In the genomic region with DNA sequence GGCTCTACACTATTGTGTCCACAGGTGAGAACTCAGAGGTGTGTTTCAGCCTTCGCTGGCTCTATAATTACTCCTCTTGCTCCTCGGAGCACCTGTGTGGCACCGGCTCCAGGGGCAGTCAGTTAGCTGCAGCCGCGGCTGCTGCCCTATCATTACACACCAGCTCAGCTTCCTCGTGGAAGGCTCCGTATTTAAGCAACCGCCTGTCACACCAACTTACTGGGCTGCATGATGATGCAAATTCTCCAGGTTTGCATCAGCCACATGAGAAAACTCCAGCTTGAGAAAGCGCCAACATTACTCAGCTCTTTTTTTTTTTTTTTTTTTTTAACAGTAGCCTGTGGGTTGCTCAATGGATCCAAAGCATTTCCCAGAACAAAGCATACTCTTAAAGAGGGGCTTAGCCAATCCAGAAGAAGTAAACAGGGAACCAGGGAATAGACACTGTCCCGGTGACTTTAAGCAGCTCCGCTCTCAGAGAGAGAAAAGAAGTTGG, we compare ENCODE assay signal across 8 mouse cellular contexts. TPM values are rescaled to one million over a fixed set of nuclear protein-coding genes. Genes with fewer than 3 reads are reported as not detected.
DNase-seq lines count a peak whose midpoint lies in the region; ATAC-seq and TF ChIP-seq lines count a peak whose summit lies in the region.

A gene (minus strand): TSS at position 194 of the 496 bp plus-strand sequence.

- H3K27me3 ChIP-seq in MEL (ENCODE audit: control insufficient read depth in 1 of 2, insufficient read depth in 2 of 2, low read length in 2 of 2), result peaks cover 0 to 2% of the 10 kb centered on the region in 2 experiments; a peak in 1 of 4 replicates
- H3K27me3 ChIP-seq in embryonic facial prominence, embryonic 13.5 days, result no peaks in the 10 kb centered on the region
- H3K27me3 ChIP-seq in hindbrain, embryonic 12.5 days, result peaks cover 3% of the 10 kb centered on the region; the same call in 1 of the 2 replicates
- no peaks in the 10 kb centered on the region for H3K27me3 ChIP-seq in limb, embryonic 10.5 days (ENCODE audit: low read depth, poor library complexity, severe bottlenecking)
- H3K27me3 ChIP-seq in midbrain, embryonic 10.5 days (ENCODE audit: low read depth, poor library complexity, severe bottlenecking), result no peaks in the 10 kb centered on the region
- no peaks in the 10 kb centered on the region for H3K27me3 ChIP-seq in stomach, embryonic 15.5 days (replicated peaks)

- H3K9ac ChIP-seq in MEL (ENCODE audit: control insufficient read depth, low read depth, low read length, poor library complexity, severe bottlenecking), result peak within 1 kb of the TSS; percentile 82
- peak within 1 kb of the TSS; percentile 59 for H3K9ac ChIP-seq in embryonic facial prominence, embryonic 13.5 days
- H3K9ac ChIP-seq in hindbrain, embryonic 12.5 days, result peak within 1 kb of the TSS; percentile 27; the same call in 1 of the 2 replicates
- no peak within 1 kb of the TSS for H3K9ac ChIP-seq in stomach, embryonic 15.5 days

- H3K27ac ChIP-seq in MEL (ENCODE audit: control insufficient read depth, low read depth, low read length), result peak within 1 kb of the TSS; percentile 85
- H3K27ac ChIP-seq in embryonic facial prominence, embryonic 13.5 days, result no peak within 1 kb of the TSS
- H3K27ac ChIP-seq in hindbrain, embryonic 12.5 days, result no peak within 1 kb of the TSS
- H3K27ac ChIP-seq in limb, embryonic 10.5 days, result peak within 1 kb of the TSS; percentile 75
- H3K27ac ChIP-seq in midbrain, embryonic 10.5 days (replicated peaks), result peak within 1 kb of the TSS; percentile 66
- H3K27ac ChIP-seq in stomach, embryonic 15.5 days, result 0 out of 2 replicates have a peak within 1 kb of the TSS, but pooled peaks have one; percentile 12

- ATAC-seq in cerebellum, adult (ENCODE audit: insufficient number of reproducible peaks, low FRiP score, low TSS enrichment), result no peak
- ATAC-seq in embryonic facial prominence, embryonic 13.5 days (ENCODE audit: insufficient number of reproducible peaks, insufficient read depth, low FRiP score, low TSS enrichment, low read depth), result peak; percentile 52; the same call in 1 of the 2 replicates
- peak; percentile 77 for ATAC-seq in hindbrain, embryonic 12.5 days (ENCODE audit: low FRiP score)
- ATAC-seq in stomach, embryonic 15.5 days (ENCODE audit: insufficient read depth, low FRiP score, low read depth), result peak; percentile 77; the same call in 1 of the 2 replicates

- TF ChIP-seq POLR2A in MEL (IDR thresholded peaks at IDR 0.05; ENCODE audit: control insufficient read depth in 1 of 2, insufficient read depth in 1 of 2, low read depth in 1 of 2, low read length in 2 of 2, poor library complexity in 1 of 2), result peak in 1 of 2 experiments; percentile 62; a peak in 2 of 4 replicates

- H3K4me3 ChIP-seq in MEL (ENCODE audit: control insufficient read depth in 1 of 2, insufficient read depth in 1 of 2, low read depth in 2 of 2, low read length in 2 of 2), result peak within 1 kb of the TSS; percentile 76 to 85
- H3K4me3 ChIP-seq in embryonic facial prominence, embryonic 13.5 days, result peak within 1 kb of the TSS; percentile 40
- H3K4me3 ChIP-seq in hindbrain, embryonic 12.5 days, result peak within 1 kb of the TSS; percentile 28
- peak within 1 kb of the TSS; percentile 33 for H3K4me3 ChIP-seq in limb, embryonic 10.5 days
- H3K4me3 ChIP-seq in midbrain, embryonic 10.5 days, result peak within 1 kb of the TSS; percentile 43
- peak within 1 kb of the TSS; percentile 33 for H3K4me3 ChIP-seq in stomach, embryonic 15.5 days (replicated peaks)

- H3K79me2 ChIP-seq in MEL (ENCODE audit: control insufficient read depth, insufficient read depth, low read length, poor library complexity), result no peaks in the 10 kb centered on the region; the same call in 1 of the 2 replicates

- TF ChIP-seq CTCF in MEL (IDR thresholded peaks at IDR 0.05 in 2 of 3, conservative IDR thresholded peaks at IDR 0.05 in 1 of 3; ENCODE audit: control insufficient read depth in 1 of 3, insufficient read depth in 1 of 3, low read depth in 2 of 3, low read length in 3 of 3, poor library complexity in 1 of 3, severe bottlenecking in 1 of 3), result no peak

- peak within 1 kb of the TSS; percentile 69 for H3K4me2 ChIP-seq in embryonic facial prominence, embryonic 13.5 days
- H3K4me2 ChIP-seq in hindbrain, embryonic 12.5 days (replicated peaks), result peak within 1 kb of the TSS; percentile 57
- H3K4me2 ChIP-seq in stomach, embryonic 15.5 days, result peak within 1 kb of the TSS; percentile 76

- DNase-seq in cerebellum, adult 9-10 months, result peak; percentile 6
- DNase-seq in MEL (ENCODE audit: low read depth, low spot score), result peak; percentile 92
- DNase-seq in limb, embryonic 10.5 days (ENCODE audit: low spot score), result peak; percentile 51
- peak; percentile 45 for DNase-seq in midbrain, embryonic 10.5 days (ENCODE audit: low spot score)

- H3K36me3 ChIP-seq in MEL (ENCODE audit: control insufficient read depth in 1 of 2, insufficient read depth in 2 of 2, low read length in 2 of 2), result peaks cover 0 to 27% of the 10 kb centered on the region in 2 experiments; a peak in 2 of 4 replicates
- H3K36me3 ChIP-seq in embryonic facial prominence, embryonic 13.5 days, result no peaks in the 10 kb centered on the region
- H3K36me3 ChIP-seq in hindbrain, embryonic 12.5 days, result no peaks in the 10 kb centered on the region
- no peaks in the 10 kb centered on the region for H3K36me3 ChIP-seq in limb, embryonic 10.5 days
- no peaks in the 10 kb centered on the region for H3K36me3 ChIP-seq in midbrain, embryonic 10.5 days
- H3K36me3 ChIP-seq in stomach, embryonic 15.5 days, result no peaks in the 10 kb centered on the region

- WGBS in embryonic facial prominence, embryonic 13.5 days, result under 1% methylated on average over 11 of the region's 11 CpGs
- WGBS in hindbrain, embryonic 12.5 days, result 4% methylated on average over 11 of the region's 11 CpGs
- WGBS in limb, embryonic 10.5 days, result 4% methylated on average over 11 of the region's 11 CpGs
- WGBS in midbrain, embryonic 10.5 days, result 5% methylated on average over 11 of the region's 11 CpGs
- WGBS in stomach, embryonic 15.5 days, result under 1% methylated on average over 11 of the region's 11 CpGs

- no peak for TF ChIP-seq RAD21 in MEL (IDR thresholded peaks at IDR 0.05; ENCODE audit: low read depth, low read length)

- no peaks in the 10 kb centered on the region for H3K9me3 ChIP-seq in MEL (replicated peaks; ENCODE audit: insufficient read depth, low read length)
- H3K9me3 ChIP-seq in embryonic facial prominence, embryonic 13.5 days, result no peaks in the 10 kb centered on the region
- no peaks in the 10 kb centered on the region for H3K9me3 ChIP-seq in hindbrain, embryonic 12.5 days (replicated peaks)
- H3K9me3 ChIP-seq in limb, embryonic 10.5 days (replicated peaks), result no peaks in the 10 kb centered on the region
- no peaks in the 10 kb centered on the region for H3K9me3 ChIP-seq in midbrain, embryonic 10.5 days (replicated peaks)
- H3K9me3 ChIP-seq in stomach, embryonic 15.5 days, result no peaks in the 10 kb centered on the region

- TF ChIP-seq EP300 in MEL (IDR thresholded peaks at IDR 0.05; ENCODE audit: low read depth in 1 of 2, low read length in 2 of 2), result peak in 1 of 2 experiments; percentile 73; a peak in 2 of 4 replicates

- peaks cover 5 to 15% of the 10 kb centered on the region in 2 experiments for H3K4me1 ChIP-seq in MEL (ENCODE audit: control insufficient read depth in 1 of 2, insufficient read depth in 2 of 2, low read length in 2 of 2)
- H3K4me1 ChIP-seq in embryonic facial prominence, embryonic 13.5 days, result peaks cover 8% of the 10 kb centered on the region
- peaks cover 7% of the 10 kb centered on the region for H3K4me1 ChIP-seq in hindbrain, embryonic 12.5 days
- H3K4me1 ChIP-seq in limb, embryonic 10.5 days, result peaks cover 58% of the 10 kb centered on the region
- peaks cover 29% of the 10 kb centered on the region for H3K4me1 ChIP-seq in midbrain, embryonic 10.5 days
- H3K4me1 ChIP-seq in stomach, embryonic 15.5 days, result 0 out of 2 replicates have a peak, but pooled peaks cover 2% of the 10 kb centered on the region

TF ChIP-seq in MEL, 35 proteins besides CTCF, POLR2A, EP300 and RAD21 (continues in another document):
- TF ChIP-seq GABPA (IDR thresholded peaks at IDR 0.05; ENCODE audit: low read depth, low read length) (peak; percentile 75; the same call in 1 of the 2 replicates), MYB (IDR thresholded peaks at IDR 0.05; ENCODE audit: low read depth, low read length) (no peak), CHD2 (IDR thresholded peaks at IDR 0.05; ENCODE audit: low read length) (no peak), BHLHE40 (IDR thresholded peaks at IDR 0.05; ENCODE audit: borderline replicate concordance, low read depth, low read length) (0 out of 2 replicates have a peak, but pooled peaks have one; percentile 11), UBTF (IDR thresholded peaks at IDR 0.05; ENCODE audit: borderline replicate concordance, insufficient read depth, low read depth, low read length) (0 out of 2 replicates have a peak, but pooled peaks have one; percentile 64), TBP (IDR thresholded peaks at IDR 0.05; ENCODE audit: low read depth, low read length) (peak; percentile 85), ELF1 (IDR thresholded peaks at IDR 0.05; ENCODE audit: low read depth, low read length) (no peak), MAX (IDR thresholded peaks at IDR 0.05; ENCODE audit: low read length) (peak; percentile 82), SMC3 (IDR thresholded peaks at IDR 0.05; ENCODE audit: low read depth, low read length) (0 out of 2 replicates have a peak, but pooled peaks have one; percentile 8), POLR2AphosphoS5 (IDR thresholded peaks at IDR 0.05; ENCODE audit: borderline replicate concordance, low read depth, low read length) (no peak), MAZ (IDR thresholded peaks at IDR 0.05; ENCODE audit: low read depth, low read length) (no peak), HCFC1 (IDR thresholded peaks at IDR 0.05; ENCODE audit: low read depth, low read length) (peak; percentile 47; the same call in 1 of the 2 replicates), ETS1 (IDR thresholded peaks at IDR 0.05; ENCODE audit: low read depth, low read length) (peak; percentile 96), MAFK (IDR thresholded peaks at IDR 0.05; ENCODE audit: borderline replicate concordance, low read depth, low read length) (peak; percentile 70), SIN3A (IDR thresholded peaks at IDR 0.05; ENCODE audit: low read length) (peak; percentile 88)

RNA-seq across cellular contexts. Expression of the gene that starts here (rescaled TPM):
- total RNA-seq in MEL (2012; rRNA removed), result 0.69 and 7.0 TPM in 2 replicates
- polyA plus RNA-seq in MEL (2012; ENCODE audit: insufficient read depth in 1 of 2, insufficient read length in 2 of 2, low read depth in 1 of 2, low replicate concordance in 2 of 2, missing spikeins in 1 of 2), result 1 to 10 TPM in 1 of 2 experiments, not detected in 1; 3.3 TPM
- polyA plus RNA-seq in embryonic facial prominence, embryonic 13.5 days (2015; fragmentation: Nextera tagmentation; extraction: Ambion mirVana), result 1.1 TPM in 2 replicates
- 1.3 and 1.6 TPM in 2 replicates for polyA plus RNA-seq in hindbrain, embryonic 12.5 days (2016; fragmentation: Nextera tagmentation; extraction: Ambion mirVana)
- polyA plus RNA-seq in limb, embryonic 10.5 days (2016; fragmentation: Nextera tagmentation; extraction: Ambion mirVana), result 1.8 and 3.6 TPM in 2 replicates
- polyA plus RNA-seq in midbrain, embryonic 10.5 days (2016; fragmentation: Nextera tagmentation; extraction: Ambion mirVana), result 0.62 and 0.66 TPM in 2 replicates
- polyA plus RNA-seq in stomach, embryonic 15.5 days (2015; fragmentation: Nextera tagmentation; extraction: Ambion mirVana), result 0.24 and 0.36 TPM in 2 replicates

Comparison
In these comparisons a context has a peak if more than half of its experiments do, and no peak if none do; other contexts are left out.
1. Peak in DNase-seq, H3K4me3 ChIP-seq and H3K27ac ChIP-seq in midbrain, embryonic 10.5 days; RNA of the gene not detected or under 1 TPM.
2. Peak in ATAC-seq, H3K4me3 ChIP-seq, H3K27ac ChIP-seq and H3K4me2 ChIP-seq in stomach, embryonic 15.5 days; RNA of the gene not detected or under 1 TPM.
3. DNase-seq: peak in every context shown above with its lines; median percentile 92 in MEL; 51 in limb, embryonic 10.5 days; 45 in midbrain, embryonic 10.5 days; 6 in cerebellum, adult 9-10 months.
4. H3K27ac ChIP-seq: peak in MEL (single experiment) and limb, embryonic 10.5 days (single experiment); none in embryonic facial prominence, embryonic 13.5 days (single experiment) and hindbrain, embryonic 12.5 days (single experiment).
5. H3K4me3 ChIP-seq: peak in every context shown above with its lines; median percentile 80 in MEL; 43 in midbrain, embryonic 10.5 days; 40 in embryonic facial prominence, embryonic 13.5 days; 33 in limb, embryonic 10.5 days; 33 in stomach, embryonic 15.5 days; 28 in hindbrain, embryonic 12.5 days.
6. Peak in every context shown above with its lines, with median percentiles within 50 percentile points of each other: H3K4me2 ChIP-seq.